Mouse (Mus musculus): ENCODE data around the gene Fam45a. TPM values are rescaled to one million over a fixed set of nuclear protein-coding genes. Genes with fewer than 3 reads are reported as not detected.

Gene Fam45a
- 30.1 and 36.1 TPM in 2 replicates for polyA plus RNA-seq (2015; fragmentation: Nextera tagmentation; extraction: Ambion mirVana)

DNA sequence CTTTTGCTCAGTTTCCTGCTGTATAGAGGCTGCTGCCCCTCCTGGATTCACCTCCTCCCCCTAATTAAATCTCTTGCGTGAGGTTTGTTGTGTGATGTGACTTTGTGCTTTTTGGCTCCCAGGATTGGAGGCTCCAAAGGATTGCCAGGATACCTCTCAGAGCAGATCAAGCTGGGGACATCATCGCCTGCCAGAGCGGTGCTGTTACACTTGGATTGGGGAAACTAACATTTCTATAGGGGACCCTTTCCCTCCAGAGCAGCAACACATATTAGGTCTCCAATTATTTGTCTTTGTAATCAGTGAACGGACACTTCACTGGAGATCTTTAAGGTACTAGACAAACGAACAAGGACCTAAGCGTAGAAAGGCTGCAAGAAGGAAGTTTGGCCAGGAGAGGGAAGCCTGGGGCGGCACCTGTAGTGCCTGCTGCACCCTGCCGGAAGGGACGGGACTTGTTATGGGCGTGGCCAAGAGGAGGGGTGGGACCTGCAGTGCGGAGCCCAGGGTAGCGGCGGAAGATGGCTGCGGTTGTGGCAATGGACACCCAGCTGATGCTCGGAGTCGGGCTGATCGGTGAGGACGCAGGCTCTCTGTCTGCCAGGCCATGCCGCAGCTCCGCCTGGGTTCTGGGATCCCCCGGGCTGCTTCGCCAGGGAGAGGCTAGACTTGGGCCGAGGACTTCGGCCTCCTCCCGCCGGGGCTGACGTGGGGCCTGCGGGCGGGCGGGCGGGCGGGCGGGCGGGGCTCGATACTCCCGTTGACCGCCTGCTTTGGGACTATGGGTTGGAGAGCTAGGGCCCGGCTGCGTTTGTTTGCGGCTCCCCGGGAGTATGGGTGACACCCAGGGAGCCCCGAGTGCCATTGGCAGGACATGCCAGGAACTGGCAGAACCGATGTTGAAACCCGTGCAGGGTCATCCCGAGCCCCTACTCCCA is at the start of gene Fam45a:
Fam45a (plus strand) TSS at position 488 of the 938 bp plus-strand sequence.

DNA sequence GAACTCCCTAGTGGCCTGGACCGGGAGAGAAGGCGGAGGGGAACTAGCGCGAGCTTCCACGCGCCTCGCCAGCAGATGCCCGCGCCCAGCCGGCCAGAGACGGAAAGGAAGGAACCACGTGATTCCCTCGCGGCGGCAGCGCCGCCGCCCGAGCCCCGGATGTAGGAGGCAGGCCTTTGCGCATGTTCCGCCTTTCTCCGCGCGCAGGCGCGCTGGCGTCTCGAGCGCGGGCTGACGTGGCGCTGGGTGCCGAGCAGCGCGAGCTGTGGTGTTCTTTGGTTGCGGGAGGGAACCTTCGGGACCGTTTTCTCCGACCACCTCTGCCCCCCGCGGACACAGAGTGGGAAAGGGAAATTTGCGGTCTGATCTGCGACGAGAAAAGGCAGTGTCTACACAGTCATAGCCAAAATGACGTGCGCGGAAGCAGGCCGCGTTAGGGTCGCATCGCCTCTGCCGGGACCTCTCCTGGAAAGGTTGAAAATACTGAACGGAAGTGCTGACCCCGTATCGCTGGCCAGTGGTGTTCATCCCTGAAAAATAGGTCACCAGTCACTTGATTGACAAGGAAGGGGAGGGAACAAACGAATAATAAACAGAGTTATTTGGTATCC is 20.7 kb upstream of the Fam45a start, which contains the start of gene Eif3a:
Eif3a (minus strand) TSS at position 108 of the 611 bp plus-strand sequence.

DNA sequence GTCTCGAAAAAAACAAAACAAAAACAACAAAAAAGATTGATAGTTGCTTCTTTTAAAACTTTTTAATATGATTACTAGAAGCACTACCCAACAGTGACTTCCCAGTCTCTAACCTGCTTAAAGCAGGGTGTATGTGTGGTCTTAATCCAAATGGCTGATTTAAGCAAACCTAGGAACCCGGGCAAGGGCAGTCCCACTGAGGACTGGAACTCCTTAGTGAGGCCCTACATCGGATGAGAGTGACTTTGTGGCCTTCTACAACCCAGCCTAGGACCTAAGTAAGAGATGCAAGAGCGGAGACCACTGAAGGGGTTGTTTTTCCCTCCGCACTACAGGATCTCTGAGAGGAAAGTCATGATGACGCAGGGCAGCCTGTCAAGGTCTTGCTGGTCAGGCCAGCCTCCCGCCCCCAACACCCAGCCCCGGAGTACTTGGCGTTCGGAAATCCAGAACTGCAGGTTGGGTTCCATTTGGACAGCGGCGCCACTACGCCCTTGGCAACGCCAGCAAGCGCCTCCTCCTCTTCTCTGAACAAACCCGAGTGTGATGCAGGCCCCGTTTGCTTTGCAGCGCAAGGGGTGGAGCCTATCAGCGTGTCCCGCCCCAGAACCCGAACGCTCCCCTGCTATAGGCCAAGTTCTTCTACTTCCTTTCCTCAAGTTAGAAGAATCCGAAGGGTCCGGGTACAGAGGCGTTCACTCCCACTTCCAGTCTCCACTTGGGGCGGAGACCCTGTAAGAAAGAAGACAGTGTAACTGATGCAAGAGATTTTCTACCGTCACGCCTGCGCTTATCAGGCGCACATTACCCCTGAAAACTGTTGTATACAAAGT is 49.7 kb downstream of the Fam45a start, which contains the start of gene Sfxn4:
Sfxn4 (minus strand) TSS at position 612 of the 833 bp plus-strand sequence.

DNA sequence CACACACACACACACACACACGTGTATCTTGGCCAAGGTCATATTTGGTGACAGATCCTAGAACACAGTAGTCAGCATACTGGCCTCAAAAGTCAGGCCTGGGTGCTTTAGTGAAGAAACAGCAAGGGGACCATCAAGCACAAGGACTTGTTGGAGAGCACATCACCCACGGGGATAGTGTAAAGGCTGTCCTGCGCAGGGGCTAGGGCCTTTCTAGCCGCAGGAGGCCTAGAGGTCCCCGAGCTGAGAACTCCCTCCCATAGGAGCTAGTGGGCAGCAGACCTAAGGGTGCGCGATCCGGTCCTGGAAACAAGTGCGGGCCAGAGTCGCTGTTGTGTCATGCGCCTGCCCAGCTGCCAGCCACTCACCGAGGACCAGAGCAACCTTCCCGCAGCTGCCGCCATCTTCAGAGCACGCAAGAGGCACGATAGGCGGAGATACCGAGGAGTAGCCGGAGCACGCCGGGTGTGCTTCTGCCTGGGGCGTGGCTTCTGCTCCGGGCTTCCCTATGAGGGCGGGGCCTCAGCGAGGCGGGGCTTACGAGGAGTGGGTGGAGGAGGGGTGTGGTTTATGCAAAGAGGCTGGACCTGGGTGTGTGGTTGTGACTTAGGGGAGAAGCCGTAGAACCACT is 62.8 kb downstream of the Fam45a start, which contains the start of gene Prdx3:
Prdx3 (minus strand) TSS at position 493 of the 631 bp plus-strand sequence.

Small RNAs within 50 kb of the gene (microRNA-seq; reads per million reads assigned to microRNA genes)
- gene mmu-mir-3084-1 (ENCODE audit: borderline replicate concordance, insufficient number of aligned reads): not detected

Other genes starting within 250 kb of the Fam45a start
- gene Cacul1, start 230.6 kb upstream of the Fam45a start, polyA plus RNA-seq (2015; fragmentation: Nextera tagmentation; extraction: Ambion mirVana): 13.5 and 16.5 TPM in 2 replicates
- 2.2 and 2.7 TPM in 2 replicates for gene Nanos1, start 55.6 kb upstream of the Fam45a start, polyA plus RNA-seq (2015; fragmentation: Nextera tagmentation; extraction: Ambion mirVana)
- 47.5 and 69.9 TPM in 2 replicates for gene Eif3a, start 20.9 kb upstream of the Fam45a start, polyA plus RNA-seq (2015; fragmentation: Nextera tagmentation; extraction: Ambion mirVana)
- gene Sfxn4, start 49.9 kb downstream of the Fam45a start, polyA plus RNA-seq (2015; fragmentation: Nextera tagmentation; extraction: Ambion mirVana): 11.1 and 11.4 TPM in 2 replicates
- gene Prdx3, start 63.0 kb downstream of the Fam45a start, polyA plus RNA-seq (2015; fragmentation: Nextera tagmentation; extraction: Ambion mirVana): 580 and 1,043 TPM in 2 replicates
- gene Grk5, start 78.2 kb downstream of the Fam45a start, polyA plus RNA-seq (2015; fragmentation: Nextera tagmentation; extraction: Ambion mirVana): 1.7 and 2.2 TPM in 2 replicates